Mouse (Mus musculus) cerebellum, adult 9-10 months (tissue): ENCODE data around the gene Tcl1b2.
"Not testable (repeated sequence)": the region's sequence is repeated elsewhere in the genome, so short reads cannot be mapped to it uniquely, and the experiment has no call there.

Experiments
- DNase-seq: peaks from one replicate; pipeline ENCODE4 v3.0.0; 2022

Gene Tcl1b2

DNA sequence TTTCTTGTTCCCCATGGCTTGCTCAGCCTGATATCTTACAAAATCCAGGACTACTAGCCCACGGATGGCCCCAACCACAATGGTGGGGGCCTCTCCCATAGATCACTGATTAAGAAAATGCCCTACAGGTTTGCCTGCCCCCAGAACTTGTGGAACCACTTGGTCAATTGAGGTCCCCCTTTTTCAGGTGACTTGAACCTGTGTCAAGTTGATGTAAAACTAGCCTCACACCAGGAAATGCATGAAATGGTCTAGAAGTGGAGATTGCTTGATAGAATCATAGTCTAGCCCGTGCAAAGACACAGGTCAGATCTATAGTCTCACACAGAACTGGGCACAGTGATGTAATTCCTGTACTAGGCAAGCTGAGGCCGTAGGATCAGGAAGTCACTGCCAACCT, at the start of gene Tcl1b2:
Gene Tcl1b2 (plus strand): TSS at position 301 of the 400 bp plus-strand sequence.
- DNase-seq: no peak

GRCm38 (mm10) chr12:105099466-105100044, 46.3 kb upstream of the Tcl1b2 start:
- DNase-seq: no peak

DNA sequence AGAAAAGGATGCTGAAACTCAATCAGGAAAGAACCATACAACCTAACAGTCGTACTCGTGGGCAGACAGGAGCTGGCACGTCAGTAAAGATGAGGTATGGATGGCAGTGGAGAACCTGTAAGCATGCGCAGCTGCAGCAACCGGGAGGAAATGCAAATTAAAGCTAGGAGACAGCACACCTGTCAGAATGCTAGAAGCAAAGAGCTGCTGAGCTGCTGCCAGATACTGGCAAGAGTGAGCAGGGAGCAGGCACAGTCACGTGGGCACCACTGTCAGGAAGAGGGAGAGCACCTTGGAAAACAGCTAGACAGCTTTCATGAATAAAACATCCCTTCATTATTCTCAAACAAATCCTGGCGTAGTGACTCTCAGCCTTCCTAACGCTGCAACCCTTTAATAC, 42.9 kb upstream of the Tcl1b2 start:
- DNase-seq: no peak

DNA sequence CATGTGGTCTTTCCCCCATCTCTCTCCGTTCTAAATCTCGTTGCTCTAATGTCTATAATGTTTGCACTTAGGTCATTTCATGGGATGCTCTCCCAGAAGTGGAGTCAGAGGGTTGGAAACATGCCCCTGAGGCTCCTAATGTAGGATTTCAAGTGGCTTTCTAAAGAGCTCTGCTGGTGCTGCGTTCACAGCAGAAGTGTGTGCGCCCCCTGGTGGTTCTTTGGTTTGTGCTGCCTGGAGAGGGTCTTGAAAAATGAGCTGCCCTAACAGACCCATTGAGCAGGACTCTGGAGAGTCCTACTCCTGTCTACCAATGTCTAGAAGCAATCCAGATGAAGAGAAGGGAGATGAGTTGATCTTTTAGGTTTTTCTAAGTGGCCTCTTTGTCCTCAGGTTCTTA, 41.8 kb upstream of the Tcl1b2 start:
- peak; percentile 47 for DNase-seq

- no peak for DNase-seq
Measured at GRCm38 (mm10) chr12:105105326-105105725, 40.5 kb upstream of the Tcl1b2 start.

GRCm38 (mm10) chr12:105108856-105109255, 37.0 kb upstream of the Tcl1b2 start:
- DNase-seq: no peak

DNA sequence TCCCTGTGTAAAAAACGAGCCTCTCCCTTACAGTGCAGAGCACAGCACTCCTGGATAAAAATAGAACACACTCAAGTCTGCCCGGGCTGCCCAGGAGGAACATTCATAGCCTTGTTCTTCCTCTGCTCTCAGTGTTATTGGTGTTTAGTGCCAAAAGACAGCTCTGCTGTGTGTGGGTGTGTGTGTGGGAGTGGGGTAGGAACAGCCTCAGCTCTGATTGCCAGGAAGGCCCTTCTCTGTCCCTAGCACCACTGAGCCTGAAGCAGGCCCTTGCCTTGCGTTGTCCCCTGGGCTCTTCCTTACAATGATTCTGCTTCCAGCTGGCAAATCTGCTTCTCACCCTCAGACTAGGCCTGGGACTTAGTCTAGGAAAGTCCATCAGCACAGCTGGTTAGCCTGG, 36.4 kb upstream of the Tcl1b2 start:
- DNase-seq: no peak

GRCm38 (mm10) chr12:105109812-105110211, 36.0 kb upstream of the Tcl1b2 start:
- no peak for DNase-seq

DNA sequence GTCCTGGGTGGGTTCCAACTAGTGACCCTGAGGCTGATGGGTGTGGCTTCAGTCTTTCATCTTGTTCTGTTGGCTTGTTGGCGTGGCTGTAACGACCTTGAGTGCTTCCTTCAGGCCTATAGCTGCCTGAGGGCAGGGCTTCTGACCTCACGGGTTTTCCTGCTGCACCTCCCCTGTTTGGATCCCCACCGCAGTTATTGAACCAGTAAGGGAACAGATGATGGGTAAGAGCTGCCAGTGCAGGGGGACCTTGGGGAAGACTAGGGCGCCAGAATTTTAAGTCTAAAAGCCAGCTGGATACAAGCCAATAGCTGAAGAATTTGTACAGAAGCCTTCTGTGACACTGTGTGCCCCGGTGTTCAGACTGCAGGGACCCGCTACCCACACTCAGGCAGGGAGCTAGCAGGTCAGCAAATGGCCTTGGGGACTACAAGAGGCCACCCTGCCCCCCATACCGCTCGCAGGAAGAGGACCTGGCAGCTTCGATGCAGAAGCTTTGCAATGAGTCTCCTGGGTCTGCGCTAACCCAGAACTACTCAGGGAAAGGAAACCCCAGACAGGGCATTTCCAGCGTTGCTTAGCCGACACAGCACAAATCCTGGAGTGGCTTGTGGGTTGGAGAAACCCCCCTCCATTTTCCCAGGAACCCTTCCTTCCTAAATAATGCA, 33.4 kb upstream of the Tcl1b2 start:
- no peak for DNase-seq

GRCm38 (mm10) chr12:105116648-105117047, 29.2 kb upstream of the Tcl1b2 start:
- no peak for DNase-seq

DNA sequence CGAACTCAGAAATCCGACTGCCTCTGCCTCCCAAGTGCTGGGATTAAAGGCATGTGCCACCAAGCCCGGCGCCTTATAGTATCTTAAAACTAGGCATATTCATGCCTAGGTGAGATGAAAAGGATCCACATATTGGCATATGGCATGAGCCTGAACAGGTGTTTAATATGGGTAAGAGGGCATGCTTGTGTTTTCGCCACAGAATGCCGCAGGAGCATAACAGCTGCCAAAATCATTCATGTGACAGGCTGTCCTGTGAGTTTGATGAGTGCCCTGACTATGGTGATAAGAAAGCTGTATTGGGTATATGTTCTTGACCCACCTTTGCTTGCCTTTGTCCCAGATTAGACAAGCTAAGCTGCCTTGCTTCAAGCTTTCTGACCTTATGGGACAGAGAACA, 20.5 kb upstream of the Tcl1b2 start:
- DNase-seq: no peak

DNA sequence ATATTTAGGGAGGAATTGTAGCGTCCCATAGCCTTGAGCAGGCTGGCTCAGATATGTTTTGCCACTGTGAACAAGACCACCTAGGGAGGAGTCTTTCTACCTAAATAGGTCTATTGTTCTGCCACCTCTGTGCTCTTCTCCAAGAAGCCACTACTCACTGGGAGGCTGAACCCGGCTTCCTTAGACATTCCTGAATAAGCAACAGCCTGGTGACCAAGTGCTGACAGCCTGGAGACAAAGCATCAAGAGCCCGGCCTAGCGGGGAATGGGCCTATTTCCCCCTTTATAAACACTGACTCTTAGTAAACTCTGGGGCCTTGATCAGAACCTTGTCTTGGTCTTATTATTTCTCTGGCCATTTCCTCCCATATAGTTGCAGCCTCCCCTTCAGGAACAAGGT, 19.3 kb upstream of the Tcl1b2 start:
- DNase-seq: no peak

DNA sequence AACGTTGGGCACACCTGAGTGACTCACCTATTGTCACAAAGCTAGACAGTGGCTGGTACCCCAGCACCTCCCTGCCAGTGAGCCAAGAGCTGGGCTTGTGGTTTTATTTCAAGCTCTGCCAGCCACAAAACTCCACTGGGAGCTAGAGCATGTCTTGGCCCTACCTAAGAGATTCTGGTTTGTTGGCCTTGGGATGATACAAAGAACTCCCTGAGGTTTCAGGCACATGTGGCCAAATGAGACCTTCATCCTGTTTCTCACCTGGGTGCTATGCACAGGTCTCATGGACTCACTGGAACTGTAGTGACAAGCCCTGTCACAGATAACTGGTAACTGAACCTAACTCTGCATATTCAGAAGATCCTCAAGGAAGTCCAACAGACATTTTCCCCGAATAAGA, 18.2 kb upstream of the Tcl1b2 start:
- no peak for DNase-seq

DNA sequence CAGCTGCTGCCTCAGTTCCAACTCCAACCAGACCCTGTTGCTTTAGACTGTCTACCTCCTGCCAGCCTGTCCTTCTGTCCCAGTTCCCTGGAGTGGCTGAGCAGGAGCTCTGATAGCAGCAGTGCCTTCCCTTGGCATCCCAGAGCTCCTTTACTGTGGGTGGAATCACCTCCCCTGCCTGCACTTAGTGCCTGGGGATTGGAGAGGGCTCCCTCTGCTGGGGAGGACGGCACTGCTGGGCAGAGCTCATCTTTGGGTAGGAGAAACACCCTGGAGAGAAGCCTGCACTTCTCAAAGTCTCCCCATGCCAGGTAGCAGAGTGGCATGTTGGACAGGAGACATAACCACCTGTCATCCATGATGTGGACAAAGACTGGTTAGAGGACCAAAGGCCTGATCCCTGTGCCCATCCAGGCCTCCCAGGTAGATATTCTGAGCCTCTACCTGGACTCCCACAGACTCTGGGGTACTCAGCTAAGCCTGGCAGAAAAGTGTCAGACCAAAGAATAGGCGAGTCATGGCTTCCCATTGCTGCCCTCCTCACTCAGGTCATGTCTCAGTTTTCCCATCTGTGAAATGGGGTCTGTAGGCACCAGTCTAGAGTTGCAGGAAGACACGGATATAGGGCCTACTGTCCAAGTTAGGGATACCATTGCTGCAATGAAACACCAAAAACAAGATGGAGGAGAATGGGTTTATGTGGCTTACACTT, 16.2 kb upstream of the Tcl1b2 start:
- DNase-seq: not testable (repeated sequence)

DNA sequence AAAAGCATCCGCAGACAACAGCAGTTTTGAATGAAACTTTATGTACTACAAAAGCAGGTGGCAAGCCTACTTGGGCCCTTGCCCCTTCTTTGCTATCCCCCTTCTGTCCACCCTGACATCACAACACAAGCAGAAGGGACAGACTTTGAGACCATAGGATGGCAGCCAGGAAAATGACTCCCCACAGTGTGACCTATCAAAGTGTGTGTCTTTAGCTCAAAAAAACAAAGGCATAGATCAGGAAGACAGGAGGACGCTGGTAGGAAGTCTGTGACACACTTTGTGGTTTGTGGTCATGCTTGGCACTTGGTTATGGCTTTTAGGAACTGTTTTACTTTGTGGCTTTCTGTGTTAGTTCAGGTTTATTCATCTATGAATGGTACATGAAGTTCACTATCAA, 11.6 kb upstream of the Tcl1b2 start:
- not testable (repeated sequence) for DNase-seq

GRCm38 (mm10) chr12:105134826-105135225, 11.0 kb upstream of the Tcl1b2 start:
- DNase-seq: not testable (repeated sequence)

DNA sequence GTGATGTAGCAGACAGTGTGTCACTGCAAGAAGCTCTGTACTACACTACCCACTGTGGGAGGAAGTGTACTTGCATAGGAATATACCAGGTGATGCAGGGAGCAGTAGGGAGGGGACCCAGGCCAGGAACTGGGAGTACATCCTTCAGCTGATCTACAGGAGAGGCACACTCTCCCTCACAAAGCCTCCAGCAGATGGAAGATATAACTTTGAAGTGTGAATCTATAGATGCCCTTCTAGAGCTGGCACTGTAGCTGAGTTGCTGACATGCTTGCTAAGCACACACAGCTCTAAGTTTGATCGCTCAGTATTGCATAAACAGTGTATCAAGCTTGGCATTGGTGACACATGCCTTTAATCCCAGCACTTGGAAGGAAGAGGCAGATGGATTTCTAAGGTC, 8.1 kb upstream of the Tcl1b2 start:
- not testable (repeated sequence) for DNase-seq

GRCm38 (mm10) chr12:105143096-105143495, 2.7 kb upstream of the Tcl1b2 start:
- DNase-seq: no peak

GRCm38 (mm10) chr12:105144928-105145327, 886 bp upstream of the Tcl1b2 start:
- DNase-seq: not testable (repeated sequence)

GRCm38 (mm10) chr12:105155286-105155685, 9.5 kb downstream of the Tcl1b2 start:
- DNase-seq: not testable (repeated sequence)

GRCm38 (mm10) chr12:105158842-105159241, 13.0 kb downstream of the Tcl1b2 start:
- DNase-seq: no peak

GRCm38 (mm10) chr12:105159390-105159789, 13.6 kb downstream of the Tcl1b2 start, which contains the start of gene Tcl1b1:
TSS of gene Tcl1b1 (plus strand) at chr12:105159690.
- DNase-seq: no peak

GRCm38 (mm10) chr12:105166734-105167133, 20.9 kb downstream of the Tcl1b2 start:
- DNase-seq: no peak

- no peak for DNase-seq
Measured at GRCm38 (mm10) chr12:105173366-105173765, 27.6 kb downstream of the Tcl1b2 start.
